Mouse (Mus musculus): Measurements from ENCODE around the gene Dnase1.
"Not testable (repeated sequence)": the region's sequence is repeated elsewhere in the genome, so short reads cannot be mapped to it uniquely, and the experiment has no call there.

The Dnase1 gene

DNA sequence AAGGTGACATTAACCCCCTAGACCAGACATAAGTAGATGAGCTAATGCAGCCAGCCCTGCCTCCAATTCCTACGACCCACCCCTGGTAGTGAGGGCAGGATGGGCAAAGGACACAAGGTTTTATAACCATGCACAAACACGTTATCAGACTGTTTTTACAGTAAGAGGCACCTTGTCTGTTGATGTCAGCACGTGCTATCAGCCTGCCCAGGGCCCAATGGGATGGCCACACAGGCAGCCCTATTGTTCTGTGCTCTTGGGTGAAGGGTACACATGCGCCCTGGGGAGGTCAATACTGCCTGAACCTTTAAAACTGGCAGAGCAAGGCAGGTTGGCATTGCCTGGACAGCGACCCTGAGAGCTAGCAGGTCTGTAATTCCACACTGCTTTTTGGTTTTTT, at the start of gene Dnase1:
Dnase1 (plus strand) TSS at position 136 of the 400 bp plus-strand sequence.
- DNase-seq, result no peak

DNA sequence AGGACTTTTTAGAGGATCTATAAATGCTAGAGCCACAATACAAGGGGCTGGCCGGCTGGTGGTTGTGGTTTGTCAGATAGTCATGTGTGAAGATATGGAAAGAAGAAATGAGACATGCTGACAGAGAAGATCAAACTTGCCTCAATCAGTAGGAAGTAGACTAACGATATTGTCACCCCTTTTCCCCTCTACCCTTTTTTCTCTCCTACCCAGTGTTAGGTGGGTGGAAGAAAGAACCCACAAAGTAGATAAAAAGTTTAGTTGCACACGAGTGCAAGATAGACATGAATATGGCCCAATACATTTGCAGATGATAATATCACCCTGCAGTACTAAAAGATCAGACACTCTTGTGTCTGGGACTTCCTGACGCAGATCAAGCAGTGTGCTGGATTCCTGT, 48.3 kb upstream of the Dnase1 start:
- no peak for DNase-seq

DNA sequence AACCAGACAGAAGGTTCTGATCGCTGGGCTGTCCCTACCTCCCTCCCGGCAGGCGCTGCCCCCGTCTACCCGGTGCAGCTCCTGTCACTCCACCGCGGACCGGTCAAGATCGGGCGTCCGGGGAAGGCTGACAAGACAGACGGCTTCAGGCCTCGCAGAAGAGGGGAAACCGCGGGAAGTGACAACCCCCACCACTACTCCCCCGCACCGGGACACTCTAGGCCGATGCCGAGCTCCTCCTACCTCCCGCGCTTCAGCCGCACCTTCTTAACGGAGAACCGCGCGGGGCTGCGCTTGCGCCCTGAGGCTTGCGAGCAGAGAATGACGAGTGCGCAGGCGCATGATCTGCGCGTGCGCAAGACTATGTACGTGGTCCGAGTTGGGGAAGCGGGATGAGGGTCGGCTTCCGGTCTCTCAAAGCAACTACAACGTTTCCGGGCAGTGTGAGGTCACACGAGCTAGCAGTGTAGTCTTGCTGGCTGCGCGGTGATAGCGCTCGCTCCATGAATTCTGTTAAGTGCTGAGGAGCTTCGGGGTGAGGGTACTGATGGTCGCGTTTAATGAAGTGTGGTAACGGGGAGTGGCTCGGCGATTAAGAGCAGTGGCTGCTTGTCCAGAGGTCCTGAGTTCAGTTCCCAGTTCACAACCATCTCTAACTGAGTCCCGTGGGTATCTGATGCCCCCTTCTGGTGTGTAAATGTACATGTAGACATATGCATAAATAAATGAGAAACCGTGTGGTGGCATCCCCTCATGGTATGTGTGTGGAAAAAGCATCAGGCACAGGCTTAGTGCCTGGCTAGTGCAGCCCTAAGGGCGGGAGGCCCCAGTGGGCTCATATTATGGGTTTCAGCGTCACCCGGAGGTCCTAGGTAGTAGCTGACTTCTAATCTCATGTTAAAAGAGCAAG, 33.0 kb upstream of the Dnase1 start, which contains the start of gene Slx4:
Slx4 (minus strand) TSS at position 282 of the 910 bp plus-strand sequence.
- peak; percentile 96 for DNase-seq

DNA sequence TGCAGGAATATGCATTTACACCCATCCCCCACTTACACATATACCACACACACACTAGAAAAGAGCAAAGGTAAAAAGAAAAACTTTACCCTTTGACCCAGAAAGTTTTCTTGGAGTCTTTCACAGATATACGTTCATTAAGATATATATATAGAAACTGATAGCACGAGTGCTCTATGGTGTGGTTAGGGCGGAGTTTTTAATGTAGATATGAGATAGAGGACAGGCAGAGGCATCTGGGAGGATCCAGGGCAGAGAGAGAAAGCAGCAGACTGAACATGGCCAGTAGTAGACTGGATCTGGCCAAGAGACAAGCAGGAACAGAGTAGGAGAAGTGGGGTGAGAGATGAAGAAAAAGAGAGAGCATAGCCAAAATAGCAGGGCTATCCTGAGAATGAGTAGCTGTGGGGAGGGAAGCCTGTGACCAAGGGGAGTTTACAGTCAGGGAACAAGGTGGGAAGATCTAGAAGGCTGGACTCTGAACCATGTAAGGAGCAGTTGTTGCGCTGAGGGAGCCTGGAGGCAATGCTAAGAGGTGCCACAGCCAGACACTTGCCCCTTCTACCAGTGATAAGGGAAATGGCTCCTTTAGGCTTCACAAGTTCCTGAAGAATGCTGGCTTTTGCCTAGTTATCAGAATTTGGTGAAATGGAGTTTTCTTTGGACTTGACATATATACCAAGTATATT, 23.7 kb upstream of the Dnase1 start:
- DNase-seq, result no peak

DNA sequence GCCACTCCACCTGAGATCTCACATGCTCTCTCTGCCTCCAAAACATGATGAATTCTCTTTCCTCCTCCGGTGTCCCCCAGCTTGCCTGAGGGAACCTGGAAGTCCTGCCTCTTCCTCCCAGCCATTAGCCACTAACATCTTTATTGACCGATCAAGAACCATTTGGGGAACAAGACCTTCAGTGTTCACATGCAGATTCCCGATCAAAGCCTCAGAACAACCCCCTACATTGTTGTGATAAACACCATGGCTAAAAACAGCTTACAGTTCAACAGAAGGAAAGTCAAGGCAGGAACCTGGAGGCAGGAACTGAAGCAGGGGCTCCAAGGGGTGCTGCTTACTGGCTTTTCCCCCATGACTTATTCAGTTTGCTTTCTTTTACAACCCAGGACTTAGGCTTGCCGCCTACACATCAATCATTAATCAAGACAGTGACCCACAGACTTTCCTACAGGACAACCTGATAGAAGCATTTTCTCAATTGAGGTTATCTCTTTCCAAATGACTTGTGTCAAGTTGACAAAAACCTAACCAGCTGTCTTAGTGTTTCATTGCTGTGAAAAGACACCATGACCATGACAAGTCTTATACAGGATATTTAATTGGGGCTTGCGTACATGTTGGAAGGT, 22.6 kb upstream of the Dnase1 start:
- DNase-seq, result no peak

DNA sequence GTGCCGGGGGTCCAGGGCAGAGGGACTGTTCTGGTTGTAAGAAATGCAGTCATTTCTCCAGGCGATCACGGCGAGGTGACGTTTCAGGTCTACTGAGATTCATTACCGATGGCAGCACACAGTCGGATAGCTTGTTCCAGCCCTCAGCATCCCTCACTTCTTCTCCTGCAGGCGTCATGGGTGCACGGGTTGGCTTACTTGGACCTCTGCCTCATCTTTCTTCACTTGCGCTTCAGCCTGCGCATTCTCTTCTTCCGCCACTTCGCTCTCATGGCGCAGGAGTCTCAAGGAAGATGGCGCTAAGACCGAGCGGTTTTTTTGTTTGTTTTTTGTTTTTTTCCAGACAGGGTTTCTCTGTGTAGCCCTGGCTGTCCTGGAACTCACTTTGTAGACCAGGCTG, 20.0 kb upstream of the Dnase1 start:
- DNase-seq, result not testable (repeated sequence)

DNA sequence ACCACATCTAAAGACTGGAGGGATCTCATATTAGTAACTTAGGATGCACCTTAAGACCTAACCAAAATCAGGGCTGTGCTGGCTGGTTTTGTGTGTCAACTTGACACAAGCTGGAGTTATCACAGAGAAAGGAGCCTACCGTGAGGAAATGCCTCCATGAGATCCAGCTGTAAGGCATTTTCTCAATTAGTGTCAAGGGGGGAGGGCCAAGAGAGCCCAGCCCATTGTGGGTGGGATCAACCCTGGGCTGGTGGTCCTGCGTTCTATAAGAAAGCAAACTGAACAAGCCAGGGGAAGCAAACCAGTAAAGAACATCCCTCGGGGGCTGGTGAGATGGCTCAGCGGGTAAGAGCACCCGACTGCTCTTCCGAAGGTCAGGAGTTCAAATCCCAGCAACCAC, 19.3 kb upstream of the Dnase1 start:
- DNase-seq, result not testable (repeated sequence)

DNA sequence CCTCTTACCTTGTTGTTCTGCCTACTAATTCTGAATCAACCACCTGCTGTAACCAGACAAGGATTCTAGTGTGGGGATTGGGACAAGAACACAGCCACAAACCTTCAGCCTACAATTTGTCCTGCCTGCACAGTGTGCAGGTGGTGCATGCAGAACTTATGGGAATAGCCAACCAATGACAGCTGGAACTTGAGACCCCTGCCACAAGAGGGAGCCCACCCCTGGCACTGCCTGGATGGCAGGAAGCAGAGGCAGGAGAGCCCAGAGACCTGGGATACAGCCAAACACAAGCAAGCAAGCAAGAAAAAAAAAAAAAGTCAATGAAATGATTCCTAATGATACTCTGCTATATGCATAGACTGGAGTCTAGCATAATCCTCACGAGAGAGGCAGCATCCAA, 15.5 kb upstream of the Dnase1 start:
- DNase-seq, result no peak

DNA sequence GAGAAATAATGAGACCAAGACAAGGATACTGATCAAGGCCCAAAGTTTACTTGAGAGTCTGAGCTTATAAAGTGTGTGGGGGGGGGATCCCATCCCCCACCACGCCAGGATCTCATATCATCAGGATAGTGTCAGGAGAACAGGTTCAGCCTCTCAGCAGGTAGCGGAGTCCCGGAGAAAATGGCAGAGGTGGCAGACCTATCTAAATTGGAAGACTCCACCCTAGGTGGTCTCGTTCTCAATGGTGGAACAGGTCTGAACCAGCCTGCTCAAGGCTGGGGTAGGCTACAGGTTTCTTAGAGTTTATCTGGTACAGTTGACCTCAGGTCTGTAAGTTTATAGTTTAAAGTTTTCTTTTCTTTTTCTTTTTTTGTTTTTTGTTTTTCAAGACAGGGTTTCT, 14.0 kb upstream of the Dnase1 start:
- no peak for DNase-seq

DNA sequence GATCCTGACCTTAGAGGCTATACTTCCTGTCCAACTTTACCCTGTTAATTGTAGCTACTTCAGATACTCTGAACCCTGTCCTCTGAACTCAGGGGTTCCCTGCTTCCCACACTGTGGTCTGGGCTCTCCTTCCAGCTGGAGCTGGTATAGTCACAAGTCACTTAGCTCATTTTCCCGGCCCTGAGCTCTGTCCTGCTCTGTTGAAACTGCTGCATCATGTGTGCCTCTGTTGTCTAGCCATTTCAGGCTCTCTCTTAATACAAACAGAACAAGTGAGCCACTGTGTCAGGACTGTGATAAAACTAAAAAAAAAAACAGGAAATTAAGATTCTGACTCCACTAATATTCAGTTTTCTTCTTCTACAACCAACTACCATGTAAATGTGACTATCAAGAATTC, 10.1 kb upstream of the Dnase1 start:
- DNase-seq, result no peak

DNA sequence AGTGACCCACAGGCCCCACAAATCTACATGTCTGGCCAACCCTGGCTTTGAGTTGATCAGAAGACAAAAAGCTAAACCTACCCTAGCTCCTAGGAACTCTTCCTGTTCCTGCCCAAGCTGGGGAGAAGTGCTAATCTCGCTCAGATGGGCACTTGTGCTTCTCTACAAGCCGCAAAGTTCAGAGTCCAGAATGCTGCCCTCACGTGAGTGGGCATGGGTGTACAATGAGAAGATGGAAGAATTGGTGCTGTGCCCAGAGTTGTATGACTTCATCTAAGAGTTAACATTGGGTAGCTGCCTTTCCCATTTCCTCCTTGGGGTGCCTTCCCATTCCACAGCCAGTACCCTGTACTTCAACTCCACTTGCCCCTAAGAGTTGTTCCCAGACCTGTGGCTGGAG, 9.5 kb upstream of the Dnase1 start:
- no peak for DNase-seq

DNA sequence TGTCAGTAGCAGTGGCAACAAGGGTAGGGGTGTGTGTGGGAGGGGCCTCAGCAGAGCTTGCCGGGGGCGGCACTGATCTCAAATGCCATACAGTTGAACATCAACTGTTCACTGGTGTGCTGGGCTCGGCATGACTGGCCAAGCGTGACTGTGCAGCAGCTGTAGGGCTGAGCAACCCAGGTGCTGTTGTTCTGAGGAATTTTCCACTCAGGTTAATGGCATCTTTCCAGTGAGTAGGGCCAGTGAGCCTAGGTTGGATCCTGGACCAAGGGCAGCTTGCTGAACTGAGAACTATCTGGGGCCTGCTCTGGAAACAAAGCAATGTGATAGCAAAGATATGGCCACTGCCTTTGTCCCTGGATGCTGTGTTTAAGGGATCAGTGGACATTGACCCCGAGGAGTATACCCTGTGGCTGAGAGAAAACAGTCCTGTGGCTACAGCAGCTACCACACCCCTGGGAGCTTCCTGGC, 7.3 kb upstream of the Dnase1 start:
- DNase-seq, result no peak

DNA sequence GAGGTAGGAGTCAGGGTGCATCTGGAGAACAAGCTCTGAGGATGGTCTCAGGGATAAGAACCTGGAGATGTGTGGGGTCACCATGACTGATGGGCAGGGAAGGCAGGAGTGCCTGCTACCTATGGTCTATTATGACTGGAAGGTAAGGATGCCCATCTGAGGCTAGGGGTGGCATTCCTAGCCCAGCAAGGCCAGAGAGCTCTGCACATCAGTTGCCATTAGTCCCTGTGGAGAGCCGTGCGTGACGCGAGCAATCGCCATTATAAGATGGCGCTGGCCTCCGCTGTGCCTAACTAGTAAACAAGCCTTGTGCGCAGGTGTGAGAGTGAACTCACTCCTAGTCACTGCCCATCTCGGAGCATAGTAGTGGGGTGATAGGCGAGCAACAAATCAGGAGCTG, 6.2 kb upstream of the Dnase1 start:
- DNase-seq, result no peak

DNA sequence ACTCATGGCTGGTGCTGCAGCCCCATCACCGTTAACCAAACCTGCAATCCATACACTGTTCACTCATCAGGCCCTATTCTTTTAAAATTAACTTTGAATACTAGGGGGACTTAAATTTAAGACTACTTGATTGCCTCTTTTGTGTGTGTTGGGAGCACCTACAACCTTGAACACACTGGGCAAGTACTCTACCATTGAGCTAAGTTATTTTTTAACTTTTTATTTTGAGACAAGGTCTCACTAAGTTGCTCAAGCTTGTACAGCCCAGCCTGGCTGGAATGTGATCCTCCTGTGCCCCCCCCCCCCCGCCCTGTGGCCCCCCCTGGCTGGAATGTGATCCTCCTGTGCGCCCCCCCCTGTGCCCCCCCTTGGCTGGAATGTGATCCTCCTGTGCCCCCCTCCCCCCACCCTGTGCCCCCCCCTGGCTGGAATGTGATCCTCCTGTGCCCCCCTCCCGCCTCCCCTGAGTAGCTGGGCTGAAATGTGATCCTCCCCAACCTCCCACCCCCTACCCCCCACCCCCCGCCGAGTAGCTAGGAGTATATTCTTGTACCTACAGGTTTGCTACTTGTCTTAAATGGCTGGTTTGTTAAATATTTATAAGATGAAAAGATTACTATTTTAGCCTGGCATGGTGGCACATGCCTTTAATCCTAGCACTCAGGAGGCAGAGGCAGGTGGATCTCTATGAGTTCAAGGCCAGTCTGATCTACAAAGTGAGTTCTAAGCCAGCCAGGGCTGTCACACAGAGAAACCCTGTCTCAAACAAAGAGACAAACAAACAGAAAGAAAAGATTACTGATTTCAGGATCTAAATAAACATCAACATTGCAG, 5.1 kb upstream of the Dnase1 start:
- no peak for DNase-seq

DNA sequence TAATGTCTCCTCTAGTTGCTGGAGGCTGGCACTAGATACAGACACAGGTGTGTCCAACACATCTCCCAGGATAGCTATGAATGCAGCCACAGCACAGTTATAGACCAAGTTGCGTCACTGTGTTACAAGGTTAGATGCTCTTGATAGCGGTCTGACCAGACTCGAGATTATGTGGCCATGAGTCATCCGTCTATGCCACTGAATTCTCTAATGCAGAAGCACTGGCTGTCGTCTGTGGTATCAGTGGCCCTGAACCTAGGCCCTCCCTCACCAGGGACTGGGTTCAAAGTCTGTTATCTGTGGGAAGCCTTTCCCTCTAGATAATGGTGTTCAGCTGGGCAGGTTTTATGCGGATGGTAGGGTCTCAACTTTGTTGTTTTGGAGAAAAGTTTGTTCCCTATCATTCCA, 4.4 kb upstream of the Dnase1 start:
- no peak for DNase-seq

DNA sequence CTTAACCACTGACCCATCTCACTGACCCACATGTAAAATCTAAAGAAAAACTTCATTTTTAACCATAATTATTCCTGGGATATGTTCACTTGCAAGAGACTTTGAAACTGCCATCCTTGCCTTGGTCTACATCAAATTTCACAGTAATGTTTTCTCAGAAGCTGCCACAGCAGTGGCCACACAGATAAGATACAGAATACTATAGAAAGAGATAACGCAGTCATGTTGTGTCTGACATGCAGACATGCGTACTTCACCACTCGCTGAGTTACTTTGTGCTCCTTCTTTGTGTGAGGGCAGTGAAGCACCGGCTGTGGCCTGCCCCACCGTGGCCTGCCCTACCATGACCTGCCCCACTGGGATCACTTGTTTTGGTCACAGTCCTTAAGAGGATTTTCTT, 2.8 kb upstream of the Dnase1 start:
- DNase-seq, result no peak

DNA sequence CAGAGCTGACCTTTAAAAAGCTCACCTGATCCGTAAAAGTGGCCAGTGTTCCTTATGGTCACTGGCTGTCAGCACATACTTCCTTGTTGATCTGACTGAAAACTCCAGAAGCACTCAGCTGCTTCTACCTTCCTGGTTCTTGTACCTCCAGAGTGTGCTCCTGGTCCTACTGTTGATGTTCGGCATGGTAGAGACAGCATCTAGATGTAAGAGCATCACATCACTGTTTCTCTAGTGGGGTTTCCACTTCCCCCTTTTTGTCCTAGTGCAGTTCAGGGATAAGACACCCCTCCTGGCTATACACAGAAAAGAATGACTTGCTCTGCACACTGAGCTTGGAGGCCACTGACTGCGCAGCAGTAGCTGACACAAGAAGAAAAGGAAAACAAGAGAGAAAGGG, 2.3 kb upstream of the Dnase1 start:
- DNase-seq, result no peak

DNA sequence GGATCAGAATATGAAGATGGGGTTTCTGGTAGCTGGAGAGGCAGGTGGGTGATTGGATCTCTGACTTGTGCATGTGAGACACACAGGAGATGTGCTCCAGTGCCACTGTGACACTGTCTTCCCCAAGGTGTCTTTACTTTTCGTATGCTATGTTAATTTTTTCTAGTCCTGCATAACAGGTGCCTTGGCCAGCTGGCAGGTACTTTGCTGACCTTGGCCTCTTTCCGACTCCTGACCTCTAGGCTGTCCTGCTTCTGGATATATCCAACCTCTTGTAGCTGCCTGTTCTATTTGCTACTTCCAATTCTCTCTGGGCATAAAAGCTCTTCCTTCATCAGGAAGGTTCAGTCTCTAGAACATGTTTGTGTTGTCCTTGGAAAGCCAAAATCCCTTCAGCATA, 1.2 kb upstream of the Dnase1 start:
- DNase-seq, result no peak

DNA sequence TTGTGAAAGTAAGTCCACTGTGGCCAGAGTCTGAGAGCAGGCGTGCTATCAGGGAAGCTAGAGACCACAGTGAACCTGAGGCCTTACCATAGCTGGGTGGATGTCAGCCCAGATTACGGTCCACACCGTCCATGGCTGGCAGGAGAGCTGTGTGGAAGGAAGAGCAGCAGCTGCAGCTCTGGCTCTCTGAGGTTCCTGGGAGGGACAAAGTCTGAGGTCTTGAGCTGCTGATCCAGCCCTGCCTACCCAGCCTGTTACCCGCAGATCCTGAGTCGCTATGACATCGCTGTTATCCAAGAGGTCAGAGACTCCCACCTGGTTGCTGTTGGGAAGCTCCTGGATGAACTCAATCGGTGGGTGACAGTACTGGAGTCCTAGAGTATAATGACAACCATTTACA, 948 bp downstream of the Dnase1 start:
- no peak for DNase-seq

DNA sequence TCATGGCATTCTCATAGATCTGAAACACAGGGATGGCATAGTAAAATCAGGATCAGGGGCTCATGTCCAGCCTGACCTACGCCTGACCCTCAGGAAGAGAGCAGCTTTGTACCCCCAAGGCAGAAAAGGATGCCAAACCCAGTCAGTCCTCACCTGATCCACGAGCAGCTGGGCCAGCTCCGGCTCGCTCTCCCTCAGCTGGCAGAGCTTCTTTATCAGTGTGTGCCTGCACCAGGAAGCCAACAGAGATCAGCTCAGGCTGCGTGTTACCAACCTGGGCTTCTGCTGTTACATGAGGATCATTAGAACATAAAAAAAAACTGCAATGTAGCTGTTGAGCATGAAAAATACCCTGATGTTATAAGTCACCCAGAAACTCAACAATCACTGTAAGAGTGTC, 3.5 kb downstream of the Dnase1 start:
- no peak for DNase-seq

DNA sequence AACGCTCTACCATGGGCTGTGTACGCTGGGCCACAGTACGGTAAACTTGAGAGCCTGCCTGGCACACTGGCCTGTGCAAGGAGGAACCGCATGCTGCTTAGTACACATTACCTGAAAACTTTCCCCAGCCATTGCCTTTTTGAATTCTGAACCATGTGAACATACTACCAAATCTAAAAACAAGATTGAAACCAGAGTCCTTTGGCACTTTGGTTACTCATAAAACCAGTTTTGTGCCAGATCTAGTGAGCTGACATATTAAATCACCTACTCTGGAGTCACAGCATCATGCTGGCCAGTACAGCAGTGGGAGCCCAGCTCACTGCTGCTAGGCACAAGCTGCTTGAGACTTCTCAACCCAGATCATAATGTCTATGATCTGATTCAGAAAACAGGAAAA, 4.9 kb downstream of the Dnase1 start:
- no peak for DNase-seq

DNA sequence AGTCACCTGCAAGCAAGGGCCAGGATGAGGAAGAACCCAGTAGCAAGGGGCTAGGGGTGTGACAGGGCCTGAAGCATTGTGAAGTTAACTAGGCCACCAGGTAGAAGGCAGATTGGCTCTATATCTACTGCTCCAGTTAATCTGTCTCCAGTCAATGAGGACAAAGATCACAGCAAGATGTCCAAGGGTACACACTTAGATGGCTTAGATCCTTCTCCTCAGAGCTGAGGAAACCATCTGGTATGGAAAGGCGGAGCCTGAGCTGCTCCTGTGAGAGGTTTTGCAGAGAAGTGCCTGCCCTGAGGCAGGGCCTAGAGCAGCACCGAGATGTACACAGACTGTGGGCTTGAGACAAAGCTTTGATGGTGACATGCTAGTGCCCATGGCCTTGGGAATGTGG, 7.4 kb downstream of the Dnase1 start:
- DNase-seq, result no peak

DNA sequence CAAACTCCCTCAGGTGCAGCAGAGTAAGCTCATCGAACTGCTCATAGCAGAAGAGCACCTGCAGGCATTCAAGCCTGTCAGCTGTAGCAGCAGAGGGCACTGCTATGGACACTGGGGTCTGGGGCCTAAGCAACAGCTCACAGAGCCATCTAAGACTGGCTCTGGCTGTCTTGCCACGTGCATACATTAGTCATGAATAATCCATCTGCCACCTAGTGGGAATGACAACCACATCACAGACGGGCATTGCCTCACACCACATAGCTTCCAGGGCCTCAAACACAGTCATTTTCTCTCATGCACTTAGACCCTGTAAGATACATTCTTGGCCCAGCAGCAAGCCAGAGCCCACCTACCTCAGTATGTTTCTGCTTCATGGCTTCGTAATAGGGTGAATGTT, 8.8 kb downstream of the Dnase1 start:
- DNase-seq, result no peak
